Mouse (Mus musculus) heart, embryonic 15.5 days (tissue): ENCODE results near the gene Krt73. TPM values are rescaled to one million over a fixed set of nuclear protein-coding genes. Genes with fewer than 3 reads are reported as not detected.

Experiments
- ATAC-seq: fragments of 200-750 bp; cut with Nextera tagmentation; replicated peaks from 2 replicates; pipeline ENCODE4 v1.8.0; 2017; ENCODE audit warnings: low read depth, moderate TSS enrichment; ENCODE audit not compliant: insufficient number of reproducible peaks, insufficient read depth, low FRiP score
- H3K27ac ChIP-seq: fragments of 300-500 bp; sonication (generic); 2 replicates; pipeline ENCODE4 v1.5.1; 2015; ENCODE audit warnings: mild to moderate bottlenecking, inconsistent platforms
- H3K27me3 ChIP-seq: fragments of 300-500 bp; sonication (generic); 2 replicates; pipeline ENCODE4 v1.6.1; 2015; ENCODE audit warnings: inconsistent platforms
- H3K36me3 ChIP-seq: fragments of 300-500 bp; sonication (generic); 2 replicates; pipeline ENCODE4 v1.6.1; 2015; ENCODE audit warnings: mild to moderate bottlenecking, inconsistent platforms
- H3K4me1 ChIP-seq: fragments of 300-500 bp; sonication (generic); replicated peaks from 2 replicates; pipeline ENCODE4 v1.6.1; 2015; ENCODE audit warnings: inconsistent platforms
- H3K4me2 ChIP-seq: fragments of 300-500 bp; sonication (generic); 2 replicates; pipeline ENCODE4 v1.6.1; 2015; ENCODE audit warnings: inconsistent platforms, mild to moderate bottlenecking, moderate library complexity
- H3K4me3 ChIP-seq: fragments of 300-500 bp; sonication (generic); 2 replicates; pipeline ENCODE4 v1.5.1; 2015; ENCODE audit warnings: mild to moderate bottlenecking, inconsistent platforms
- H3K9ac ChIP-seq: fragments of 300-500 bp; sonication (generic); 2 replicates; pipeline ENCODE4 v1.6.1; 2015; ENCODE audit warnings: mild to moderate bottlenecking, inconsistent platforms
- H3K9me3 ChIP-seq: fragments of 300-500 bp; sonication (generic); replicated peaks from 2 replicates; pipeline ENCODE4 v1.6.1; 2016; ENCODE audit warnings: inconsistent platforms
- WGBS: fragments of 180-500 bp; shearing (Covaris S2); methylation state at CpG from one replicate; pipeline ENCODE4 v1.1.7; 2015; ENCODE audit warnings: mixed read lengths; 5-methylcytosine and 5-hydroxymethylcytosine counted together
- polyA plus RNA-seq: library from polyadenylated mRNA; unstranded; fragments of >200 nt; fragmentation: Nextera tagmentation; extraction: Ambion mirVana; gene quantifications from 2 replicates; pipeline ENCODE4 v1.2.1, GENCODE M21; 2015

The Krt73 gene
- polyA plus RNA-seq, 1 experiment from 2014 or later, result not detected

- H3K27me3 ChIP-seq, result peaks cover 20% of the 10 kb centered on the region
- no peaks in the 10 kb centered on the region for H3K9me3 ChIP-seq
- H3K4me2 ChIP-seq, result no peak within 1 kb of the TSS
- no peak within 1 kb of the TSS for H3K27ac ChIP-seq
- no peaks in the 10 kb centered on the region for H3K36me3 ChIP-seq
- no peak within 1 kb of the TSS for H3K4me3 ChIP-seq
- ATAC-seq, result no peak
- no peak within 1 kb of the TSS for H3K9ac ChIP-seq
- 84% methylated on average over 18 of the region's 18 CpGs for WGBS
- no peaks in the 10 kb centered on the region for H3K4me1 ChIP-seq
Measured at GRCm38 (mm10) chr15:101786360-101786759, 15.8 kb downstream of the Krt73 start, which contains the start of gene Krt72. Krt72 (minus strand) TSS chr15:101786460.

DNA sequence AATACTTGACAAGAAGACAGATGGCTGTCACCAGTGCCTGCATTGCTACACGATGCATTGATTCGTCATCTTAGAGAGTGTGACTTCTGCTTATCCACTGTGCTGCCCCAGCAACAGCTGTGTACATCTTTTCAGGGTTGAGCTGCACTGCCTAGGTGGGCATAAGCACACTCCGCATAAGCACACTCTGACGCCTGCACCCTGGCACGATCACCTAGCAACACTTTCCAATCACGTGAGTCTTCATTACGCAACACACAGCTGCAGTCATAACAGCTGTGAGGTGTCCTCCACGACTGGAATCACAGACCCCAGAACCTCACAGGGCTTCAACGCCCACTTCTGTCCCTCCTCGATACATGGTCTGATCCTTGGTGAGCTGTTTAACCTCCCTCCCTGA is 28.7 kb downstream of the Krt73 start:
- H3K27ac ChIP-seq, result no peak overlapping the region
- WGBS, result 66% methylated on average over 10 of the region's 10 CpGs

DNA sequence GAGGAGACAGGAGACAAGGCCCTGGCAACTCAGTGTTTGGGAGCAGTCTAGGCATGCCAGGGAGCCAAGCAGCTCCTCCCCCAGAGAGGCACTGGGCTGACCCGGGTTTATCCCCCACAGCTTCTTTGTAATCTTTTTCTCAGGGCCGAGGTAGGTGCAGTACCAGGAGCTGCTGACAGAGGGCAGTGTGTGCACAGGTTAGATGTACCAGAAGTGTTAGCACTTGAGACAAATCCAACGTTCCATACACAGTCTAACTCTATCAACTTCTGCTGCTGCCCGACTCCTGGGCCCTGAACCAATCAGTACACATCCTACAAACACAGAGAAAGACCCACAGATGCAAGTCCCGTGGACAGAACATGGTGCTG is 29.4 kb downstream of the Krt73 start:
- H3K9me3 ChIP-seq, result no peaks in the 10 kb centered on the region
- WGBS, result 2% methylated on average over 5 of the region's 5 CpGs
- H3K4me3 ChIP-seq, result no peak overlapping the region
- H3K9ac ChIP-seq, result no peak overlapping the region
- H3K27me3 ChIP-seq, result peaks cover 34% of the 10 kb centered on the region
- H3K4me1 ChIP-seq, result no peaks in the 10 kb centered on the region
- ATAC-seq, result peak; percentile 27; the same call in 1 of the 2 replicates
- H3K36me3 ChIP-seq, result no peaks in the 10 kb centered on the region
- no peak overlapping the region for H3K27ac ChIP-seq
- H3K4me2 ChIP-seq, result no peak overlapping the region

More for the DNA sequence above, 28.7 kb downstream of the Krt73 start:
- Histone ChIP-seq H3K9ac (no peak overlapping the region), H3K9me3 (no peaks in the 10 kb centered on the region), H3K4me3 (no peak overlapping the region), H3K27me3 (peaks cover 34% of the 10 kb centered on the region), H3K36me3 (no peaks in the 10 kb centered on the region), H3K4me1 (no peaks in the 10 kb centered on the region), H3K4me2 (no peak overlapping the region)
- no peak for ATAC-seq

- WGBS, result 60% methylated on average over 5 of the region's 5 CpGs
- Histone ChIP-seq H3K9ac (no peak overlapping the region), H3K27me3 (peaks cover 34% of the 10 kb centered on the region)
Measured at GRCm38 (mm10) chr15:101772080-101772710, 30.0 kb downstream of the Krt73 start.

DNA sequence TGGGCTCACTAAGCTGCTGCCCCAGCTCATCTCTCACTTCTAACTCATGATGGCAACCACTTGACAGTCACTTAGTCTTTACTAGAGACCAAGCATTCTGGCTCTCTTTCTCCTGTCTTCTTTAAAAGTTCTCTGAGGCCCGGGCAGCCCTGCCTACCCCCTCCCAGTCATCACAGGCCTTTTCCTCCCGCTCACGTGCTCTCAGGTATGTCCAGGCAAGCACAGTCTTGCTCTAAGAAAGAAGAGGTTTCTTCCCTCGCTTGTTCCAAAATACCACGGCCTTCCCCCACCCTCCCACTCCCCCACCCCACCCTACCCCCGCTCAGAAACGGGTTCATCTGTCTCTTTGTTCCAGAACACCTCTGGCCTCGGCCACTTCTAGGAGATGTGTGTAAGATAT is 31.9 kb downstream of the Krt73 start:
- H3K9me3 ChIP-seq, result no peaks in the 10 kb centered on the region
- peaks cover 34% of the 10 kb centered on the region for H3K27me3 ChIP-seq
- H3K9ac ChIP-seq, result no peak overlapping the region
- no peak overlapping the region for H3K4me3 ChIP-seq
- 40% methylated on average over 8 of the region's 8 CpGs for WGBS
- no peak overlapping the region for H3K4me2 ChIP-seq
- no peaks in the 10 kb centered on the region for H3K36me3 ChIP-seq
- no peaks in the 10 kb centered on the region for H3K4me1 ChIP-seq
- no peak for ATAC-seq
- H3K27ac ChIP-seq, result no peak overlapping the region

More at GRCm38 (mm10) chr15:101772080-101772710, 30.0 kb downstream of the Krt73 start:
- Histone ChIP-seq H3K36me3 (no peaks in the 10 kb centered on the region), H3K4me2 (no peak overlapping the region), H3K4me1 (no peaks in the 10 kb centered on the region), H3K4me3 (no peak overlapping the region), H3K27ac (no peak overlapping the region), H3K9me3 (no peaks in the 10 kb centered on the region)
- ATAC-seq, result no peak

Other genes starting within 250 kb of the Krt73 start
- gene Krt90, start 239.4 kb downstream of the Krt73 start, polyA plus RNA-seq, result 0.09 TPM in 1 of 2 replicates, not detected in the other
- gene Krt75, start 228.4 kb downstream of the Krt73 start, polyA plus RNA-seq, result 0.05 and 0.47 TPM in 2 replicates
- not detected in 2 replicates for gene Gm5414, start 174.2 kb downstream of the Krt73 start, polyA plus RNA-seq
- not detected in 2 replicates for gene Gm5478, start 155.0 kb downstream of the Krt73 start, polyA plus RNA-seq
- not detected in 2 replicates for gene Krt6b, start 122.1 kb downstream of the Krt73 start, polyA plus RNA-seq
- gene Krt6a, start 108.0 kb downstream of the Krt73 start, polyA plus RNA-seq, result 0.20 and 0.36 TPM in 2 replicates
- 2.8 and 29.6 TPM in 2 replicates for gene Krt5, start 89.4 kb downstream of the Krt73 start, polyA plus RNA-seq
- 0.14 TPM in 1 of 2 replicates, not detected in the other for gene Krt71, start 59.2 kb downstream of the Krt73 start, polyA plus RNA-seq
- 0.34 TPM in 1 of 2 replicates, not detected in the other for gene Krt72, start 15.9 kb downstream of the Krt73 start, polyA plus RNA-seq
- gene Krt2, start 15.8 kb upstream of the Krt73 start, polyA plus RNA-seq, result not detected in 2 replicates
- gene Krt1, start 48.4 kb upstream of the Krt73 start, polyA plus RNA-seq, result 0.57 and 1.3 TPM in 2 replicates
- 0.13 and 0.20 TPM in 2 replicates for gene Krt77, start 67.4 kb upstream of the Krt73 start, polyA plus RNA-seq
- gene Krt76, start 90.6 kb upstream of the Krt73 start, polyA plus RNA-seq, result not detected in 2 replicates
- 1.0 and 3.4 TPM in 2 replicates for gene Krt4, start 122.4 kb upstream of the Krt73 start, polyA plus RNA-seq
- gene Krt79, start 138.0 kb upstream of the Krt73 start, polyA plus RNA-seq, result 0.87 and 0.95 TPM in 2 replicates
- gene Krt78, start 151.9 kb upstream of the Krt73 start, polyA plus RNA-seq, result 0.04 and 0.10 TPM in 2 replicates
- 30.3 and 197 TPM in 2 replicates for gene Krt8, start 202.1 kb upstream of the Krt73 start, polyA plus RNA-seq
- gene Krt18, start 225.8 kb upstream of the Krt73 start, polyA plus RNA-seq, result 33.1 and 213 TPM in 2 replicates